Mouse (Mus musculus): ENCODE results near the gene Tcf7l2. TPM values are rescaled to one million over a fixed set of nuclear protein-coding genes. Genes with fewer than 3 reads are reported as not detected.

Gene Tcf7l2
- polyA plus RNA-seq, 1 experiment, result 10.5 TPM

- H3K4me3 ChIP-seq (replicated peaks; ENCODE audit: control insufficient read depth, low read depth, low read length), result no peak overlapping the region
- no peak overlapping the region for H3K27ac ChIP-seq (ENCODE audit: control insufficient read depth, insufficient read depth, low read depth, low read length, poor library complexity)
- peaks cover 10% of the 10 kb centered on the region for H3K4me1 ChIP-seq (ENCODE audit: control insufficient read depth, insufficient read depth, low read length)
- WGBS, result 47% methylated on average over 12 of the region's 12 CpGs
- TF ChIP-seq CTCF (IDR thresholded peaks at IDR 0.05; ENCODE audit: control insufficient read depth, insufficient read depth, low read length), result no peak
- TF ChIP-seq POLR2A (IDR thresholded peaks at IDR 0.05; ENCODE audit: borderline replicate concordance, control insufficient read depth, low read depth, low read length), result no peak
Measured at GRCm38 (mm10) chr19:55803797-55804196, 62.2 kb downstream of the Tcf7l2 start.

- Histone ChIP-seq H3K4me1 (ENCODE audit: control insufficient read depth, insufficient read depth, low read length) (peaks cover 10% of the 10 kb centered on the region), H3K27ac (ENCODE audit: control insufficient read depth, insufficient read depth, low read depth, low read length, poor library complexity) (no peak overlapping the region), H3K4me3 (replicated peaks; ENCODE audit: control insufficient read depth, low read depth, low read length) (no peak overlapping the region)
- WGBS, result 84% methylated on average over 7 of the region's 7 CpGs
- TF ChIP-seq POLR2A (IDR thresholded peaks at IDR 0.05; ENCODE audit: borderline replicate concordance, control insufficient read depth, low read depth, low read length) (no peak), CTCF (IDR thresholded peaks at IDR 0.05; ENCODE audit: control insufficient read depth, insufficient read depth, low read length) (no peak)
Measured at GRCm38 (mm10) chr19:55804795-55805194, 63.2 kb downstream of the Tcf7l2 start.

GRCm38 (mm10) chr19:55806434-55807193 is 65.0 kb downstream of the Tcf7l2 start:
- TF ChIP-seq CTCF (IDR thresholded peaks at IDR 0.05; ENCODE audit: control insufficient read depth, insufficient read depth, low read length) (no peak), POLR2A (IDR thresholded peaks at IDR 0.05; ENCODE audit: borderline replicate concordance, control insufficient read depth, low read depth, low read length) (no peak)
- H3K4me3 ChIP-seq (replicated peaks; ENCODE audit: control insufficient read depth, low read depth, low read length), result no peak overlapping the region
- H3K4me1 ChIP-seq (ENCODE audit: control insufficient read depth, insufficient read depth, low read length), result peaks cover 10% of the 10 kb centered on the region
- H3K27ac ChIP-seq (ENCODE audit: control insufficient read depth, insufficient read depth, low read depth, low read length, poor library complexity), result no peak overlapping the region
- 70% methylated on average over 12 of the region's 12 CpGs for WGBS

- no peak for TF ChIP-seq POLR2A (IDR thresholded peaks at IDR 0.05; ENCODE audit: borderline replicate concordance, control insufficient read depth, low read depth, low read length)
- TF ChIP-seq CTCF (IDR thresholded peaks at IDR 0.05; ENCODE audit: control insufficient read depth, insufficient read depth, low read length), result no peak
- no peak overlapping the region for H3K4me3 ChIP-seq (replicated peaks; ENCODE audit: control insufficient read depth, low read depth, low read length)
- no peak overlapping the region for H3K27ac ChIP-seq (ENCODE audit: control insufficient read depth, insufficient read depth, low read depth, low read length, poor library complexity)
- WGBS, result 29% methylated on average over 20 of the region's 20 CpGs
- peaks cover 10% of the 10 kb centered on the region for H3K4me1 ChIP-seq (ENCODE audit: control insufficient read depth, insufficient read depth, low read length)
Measured at GRCm38 (mm10) chr19:55807194-55808053, 65.8 kb downstream of the Tcf7l2 start.

- TF ChIP-seq POLR2A (IDR thresholded peaks at IDR 0.05; ENCODE audit: borderline replicate concordance, control insufficient read depth, low read depth, low read length), result no peak
- TF ChIP-seq CTCF (IDR thresholded peaks at IDR 0.05; ENCODE audit: control insufficient read depth, insufficient read depth, low read length), result no peak
- Histone ChIP-seq H3K27ac (ENCODE audit: control insufficient read depth, insufficient read depth, low read depth, low read length, poor library complexity) (no peak overlapping the region), H3K4me1 (ENCODE audit: control insufficient read depth, insufficient read depth, low read length) (peaks cover 6% of the 10 kb centered on the region), H3K4me3 (replicated peaks; ENCODE audit: control insufficient read depth, low read depth, low read length) (no peak overlapping the region)
- whole genome bisulfite sequencing, result 35% methylated on average over 2 of the region's 2 CpGs
Measured at GRCm38 (mm10) chr19:55808304-55808703, 66.7 kb downstream of the Tcf7l2 start.

GRCm38 (mm10) chr19:55809539-55809938 is 67.9 kb downstream of the Tcf7l2 start:
- TF ChIP-seq POLR2A (IDR thresholded peaks at IDR 0.05; ENCODE audit: borderline replicate concordance, control insufficient read depth, low read depth, low read length) (no peak), CTCF (IDR thresholded peaks at IDR 0.05; ENCODE audit: control insufficient read depth, insufficient read depth, low read length) (no peak)
- 95% methylated on average over 4 of the region's 4 CpGs for WGBS
- H3K27ac ChIP-seq (ENCODE audit: control insufficient read depth, insufficient read depth, low read depth, low read length, poor library complexity), result no peak overlapping the region
- H3K4me3 ChIP-seq (replicated peaks; ENCODE audit: control insufficient read depth, low read depth, low read length), result no peak overlapping the region
- no peaks in the 10 kb centered on the region; the same call in 1 of the 2 replicates for H3K4me1 ChIP-seq (ENCODE audit: control insufficient read depth, insufficient read depth, low read length)

GRCm38 (mm10) chr19:55812236-55812635 is 70.6 kb downstream of the Tcf7l2 start:
- TF ChIP-seq CTCF (IDR thresholded peaks at IDR 0.05; ENCODE audit: control insufficient read depth, insufficient read depth, low read length), result no peak
- TF ChIP-seq POLR2A (IDR thresholded peaks at IDR 0.05; ENCODE audit: borderline replicate concordance, control insufficient read depth, low read depth, low read length), result no peak
- Histone ChIP-seq H3K27ac (ENCODE audit: control insufficient read depth, insufficient read depth, low read depth, low read length, poor library complexity) (no peak overlapping the region), H3K4me3 (replicated peaks; ENCODE audit: control insufficient read depth, low read depth, low read length) (no peak overlapping the region), H3K4me1 (ENCODE audit: control insufficient read depth, insufficient read depth, low read length) (no peaks in the 10 kb centered on the region; the same call in 1 of the 2 replicates)

Data from bone marrow, adult 2 months (tissue).